Mouse (Mus musculus) hindbrain, embryonic 15.5 days (tissue): ENCODE measurements at regions not wholly inside any gene's neighbourhood (a gene's known extent, or its start where the extent isn't known, plus 50 kb on each side); places are given as distances from the start of the nearest gene placed in this dataset.

ENCODE experiments used
- ATAC-seq: fragments of 200-750 bp; cut with Nextera tagmentation; 2 replicates; pipeline ENCODE4 v1.8.0; 2017; ENCODE audit warnings: low read depth, moderate number of reproducible peaks, moderate TSS enrichment; ENCODE audit not compliant: low FRiP score
- H3K27ac ChIP-seq: fragments of 300-500 bp; sonication (generic); replicated peaks from 2 replicates; pipeline ENCODE4 v1.5.1; 2015; ENCODE audit warnings: mild to moderate bottlenecking, inconsistent platforms
- H3K27me3 ChIP-seq: fragments of 300-500 bp; sonication (generic); 2 replicates; pipeline ENCODE4 v1.6.1; 2015; ENCODE audit warnings: control low read depth, inconsistent platforms
- H3K36me3 ChIP-seq: fragments of 300-500 bp; sonication (generic); 2 replicates; pipeline ENCODE4 v1.6.1; 2015; ENCODE audit warnings: control low read depth, inconsistent platforms
- H3K4me1 ChIP-seq: fragments of 300-500 bp; sonication (generic); replicated peaks from 2 replicates; pipeline ENCODE4 v1.6.1; 2015; ENCODE audit warnings: control low read depth, inconsistent platforms
- H3K4me2 ChIP-seq: fragments of 300-500 bp; sonication (generic); 2 replicates; pipeline ENCODE4 v1.6.1; 2015; ENCODE audit warnings: moderate library complexity, mild to moderate bottlenecking, inconsistent platforms
- H3K4me3 ChIP-seq: fragments of 300-500 bp; sonication (generic); 2 replicates; pipeline ENCODE4 v1.5.1; 2015; ENCODE audit warnings: mild to moderate bottlenecking, inconsistent platforms
- H3K9ac ChIP-seq: fragments of 300-500 bp; sonication (generic); 2 replicates; pipeline ENCODE4 v1.6.1; 2015; ENCODE audit warnings: inconsistent platforms
- H3K9me3 ChIP-seq: fragments of 300-500 bp; sonication (generic); 2 replicates; pipeline ENCODE4 v1.6.1; 2016; ENCODE audit warnings: control low read depth, inconsistent platforms
- WGBS: fragments of 180-500 bp; shearing (Covaris S2); methylation state at CpG from one replicate; pipeline ENCODE4 v1.1.7; 2015; 5-methylcytosine and 5-hydroxymethylcytosine counted together

DNA sequence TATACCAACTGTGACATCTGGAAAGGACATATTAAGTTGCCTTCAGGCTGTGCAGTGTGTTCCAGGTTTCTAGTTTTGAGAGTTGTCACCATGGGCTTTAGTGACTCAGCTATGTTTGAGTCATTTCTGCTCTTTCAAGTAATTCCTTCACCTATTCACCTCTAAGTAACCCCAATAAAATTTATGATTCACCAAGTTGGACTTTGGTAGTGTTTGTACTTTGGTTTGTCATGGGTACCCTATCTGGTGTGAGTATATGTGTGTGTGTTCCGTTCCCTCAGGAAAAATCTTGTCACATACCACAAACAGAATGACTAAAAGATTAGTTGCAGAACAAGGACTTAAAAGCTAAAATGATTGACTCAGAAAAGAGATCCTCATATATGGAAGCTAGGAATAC is 76.8 kb upstream of the Crbn start:
- no peak for ATAC-seq
- WGBS, result 96% methylated on average over 1 of the region's 1 CpGs

DNA sequence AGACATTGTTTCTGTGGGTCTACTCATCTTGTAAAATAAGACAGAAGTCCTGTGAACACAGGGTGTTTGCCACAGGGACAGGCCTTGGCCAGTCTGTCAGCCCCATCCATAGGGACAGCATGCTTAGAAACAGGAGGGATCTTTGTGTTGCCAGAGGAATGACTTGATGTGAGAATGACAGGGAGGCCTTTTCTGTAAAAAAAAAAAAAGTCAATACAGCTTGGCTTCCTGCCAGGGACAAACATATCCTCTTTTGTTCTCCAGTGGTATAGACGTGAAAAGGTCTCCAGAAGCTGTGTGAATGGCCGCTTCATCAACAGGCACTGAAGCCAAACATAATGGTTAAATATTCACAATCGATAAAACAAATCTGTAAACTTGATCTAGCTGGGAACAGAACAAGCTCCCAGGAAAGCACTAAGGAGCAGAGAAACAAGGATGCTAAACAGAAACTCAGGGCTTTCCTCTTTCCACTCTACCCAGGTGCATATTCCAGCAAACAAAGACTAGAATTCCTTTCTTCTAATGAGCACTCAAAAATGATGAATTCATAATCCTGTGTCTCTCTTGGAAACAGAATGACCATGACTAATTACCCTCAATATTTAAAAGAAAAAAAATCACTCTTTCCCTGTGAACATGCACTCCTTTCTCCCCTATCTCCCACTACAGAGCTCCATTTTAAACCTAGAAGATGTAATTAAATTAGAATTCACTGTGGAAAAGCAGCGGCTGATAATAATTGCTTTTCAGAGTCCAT is 92.2 kb upstream of the Crbn start:
- Histone ChIP-seq H3K4me1 (peaks cover 9% of the 10 kb centered on the region; the same call in 1 of the 2 replicates), H3K27ac (peak overlapping the region; percentile 62), H3K4me3 (no peak overlapping the region), H3K9ac (no peak overlapping the region), H3K27me3 (no peaks in the 10 kb centered on the region), H3K4me2 (no peak overlapping the region), H3K9me3 (no peaks in the 10 kb centered on the region), H3K36me3 (no peaks in the 10 kb centered on the region)
- WGBS, result 16% methylated on average over 4 of the region's 4 CpGs
- peak; percentile 84 for ATAC-seq

More for the DNA sequence above, 76.8 kb upstream of the Crbn start:
- H3K9ac ChIP-seq, result no peak overlapping the region
- no peaks in the 10 kb centered on the region for H3K36me3 ChIP-seq
- H3K27ac ChIP-seq, result no peak overlapping the region
- no peak overlapping the region for H3K4me2 ChIP-seq
- H3K4me3 ChIP-seq, result no peak overlapping the region
- H3K9me3 ChIP-seq, result no peaks in the 10 kb centered on the region
- H3K4me1 ChIP-seq, result no peaks in the 10 kb centered on the region
- no peaks in the 10 kb centered on the region for H3K27me3 ChIP-seq

DNA sequence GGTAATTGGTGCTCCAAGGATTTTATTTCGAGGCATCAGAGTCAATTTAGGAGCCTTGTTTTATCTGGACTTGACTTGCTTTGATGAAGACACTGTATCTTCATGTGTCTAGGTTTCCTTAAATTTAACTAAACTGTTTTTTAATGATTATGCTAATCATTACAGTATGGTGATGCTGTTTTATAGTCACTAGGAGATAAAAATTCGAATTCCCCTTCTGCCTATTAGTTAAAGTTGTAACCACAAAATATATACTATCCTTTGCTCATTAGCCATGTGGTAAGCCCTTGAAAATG is 92.7 kb upstream of the Crbn start:
- ATAC-seq, result no peak
- H3K27ac ChIP-seq, result no peak overlapping the region
- WGBS, result 33% methylated on average over 2 of the region's 2 CpGs

DNA sequence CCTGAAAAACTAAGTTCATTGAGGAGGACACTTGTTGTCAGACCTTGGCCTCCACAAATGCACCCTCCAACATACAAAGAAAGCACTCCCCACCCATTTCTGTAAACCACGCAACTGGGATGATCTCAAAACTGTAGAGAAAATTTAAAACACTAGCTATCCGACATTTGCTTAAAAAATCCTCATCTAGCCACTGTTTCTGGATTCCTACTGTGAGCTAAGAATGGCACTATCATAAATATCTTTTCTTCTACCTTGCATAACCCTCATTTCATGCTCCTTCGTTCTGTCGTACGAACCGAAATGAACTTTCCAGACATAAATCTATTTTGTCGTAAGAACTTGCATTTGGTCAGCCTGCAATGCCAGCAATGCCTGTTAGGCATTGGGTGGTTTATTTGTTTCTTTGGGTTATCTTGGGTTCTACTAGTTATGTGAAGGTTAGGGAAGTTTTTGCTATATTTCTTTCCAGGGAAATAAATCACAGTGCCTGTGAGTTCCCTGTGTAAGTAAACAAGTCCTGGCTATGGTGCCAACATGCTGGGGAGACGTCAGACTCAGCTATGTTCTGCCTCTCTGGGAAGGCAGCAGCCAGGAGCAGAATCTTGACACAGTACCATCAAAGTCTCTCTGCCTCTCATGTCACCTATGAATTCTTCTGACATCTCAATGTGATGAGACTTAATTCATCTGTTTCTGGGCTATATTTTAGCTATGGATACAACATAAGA is 104.2 kb upstream of the Crbn start:
- H3K27me3 ChIP-seq, result no peaks in the 10 kb centered on the region
- no peaks in the 10 kb centered on the region for H3K36me3 ChIP-seq
- H3K9ac ChIP-seq, result no peak overlapping the region
- 90% methylated on average over 8 of the region's 8 CpGs for WGBS
- no peaks in the 10 kb centered on the region for H3K9me3 ChIP-seq
- H3K4me1 ChIP-seq, result no peaks in the 10 kb centered on the region
- no peak overlapping the region for H3K4me3 ChIP-seq
- ATAC-seq, result no peak
- no peak overlapping the region for H3K4me2 ChIP-seq
- no peak overlapping the region for H3K27ac ChIP-seq

More for the DNA sequence above, 92.7 kb upstream of the Crbn start:
- no peak overlapping the region for H3K4me2 ChIP-seq
- H3K9me3 ChIP-seq, result no peaks in the 10 kb centered on the region
- peaks cover 9% of the 10 kb centered on the region; the same call in 1 of the 2 replicates for H3K4me1 ChIP-seq
- H3K36me3 ChIP-seq, result no peaks in the 10 kb centered on the region
- H3K4me3 ChIP-seq, result no peak overlapping the region
- H3K9ac ChIP-seq, result no peak overlapping the region
- no peaks in the 10 kb centered on the region for H3K27me3 ChIP-seq

DNA sequence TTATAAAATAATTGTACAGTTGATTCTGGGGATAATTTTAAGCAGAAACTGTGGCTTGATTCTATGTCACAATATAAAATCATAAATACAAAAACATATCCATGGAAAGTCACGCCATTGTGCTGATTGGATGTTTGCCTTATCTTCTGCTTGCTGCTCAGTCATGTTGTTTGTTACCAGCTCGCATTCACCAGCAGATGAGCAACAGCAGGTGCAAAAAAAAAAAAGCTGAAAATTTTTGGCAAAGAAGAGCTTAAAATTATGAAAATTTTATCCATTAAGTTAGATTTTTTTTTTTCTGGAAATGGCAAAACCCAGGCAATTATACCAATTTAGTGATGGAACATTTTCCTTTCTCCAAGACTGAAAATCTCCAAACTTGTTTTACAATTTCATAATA is 115.2 kb upstream of the Crbn start:
- Histone ChIP-seq H3K9me3 (no peaks in the 10 kb centered on the region), H3K27me3 (no peaks in the 10 kb centered on the region), H3K4me2 (no peak overlapping the region), H3K4me3 (no peak overlapping the region), H3K4me1 (no peaks in the 10 kb centered on the region), H3K27ac (no peak overlapping the region), H3K36me3 (no peaks in the 10 kb centered on the region), H3K9ac (no peak overlapping the region)
- no peak for ATAC-seq
- WGBS, result 90% methylated on average over 2 of the region's 2 CpGs

DNA sequence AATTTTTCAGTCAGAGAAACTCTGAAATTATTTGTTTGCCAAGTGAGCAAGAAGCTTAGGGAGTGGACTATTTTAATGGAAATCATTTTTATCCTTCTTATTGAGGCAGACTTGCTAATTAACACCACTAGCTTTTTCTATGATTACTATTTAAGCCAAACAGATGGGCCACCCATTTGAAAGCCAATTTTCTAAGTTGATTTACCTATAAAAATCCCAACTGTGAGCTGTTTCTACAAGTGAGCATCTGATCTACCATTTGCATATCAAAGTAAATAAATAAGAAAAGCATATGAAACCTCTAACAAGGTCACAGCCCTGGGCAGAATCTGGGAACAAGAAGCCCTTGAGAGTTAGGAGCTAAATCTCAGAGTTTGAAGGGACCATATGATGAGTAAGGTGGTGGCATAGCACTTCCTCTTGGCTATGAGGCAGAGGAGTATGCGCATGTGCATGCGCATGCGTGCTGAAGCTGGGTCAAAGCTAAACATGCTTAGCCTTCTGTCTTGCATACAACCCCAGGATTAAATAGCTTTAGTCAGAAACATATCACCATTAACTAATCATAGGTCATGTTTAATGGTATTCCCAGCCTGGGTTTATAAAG is 116.9 kb upstream of the Crbn start:
- H3K27me3 ChIP-seq, result no peaks in the 10 kb centered on the region
- no peaks in the 10 kb centered on the region for H3K9me3 ChIP-seq
- no peaks in the 10 kb centered on the region for H3K36me3 ChIP-seq
- no peak overlapping the region for H3K9ac ChIP-seq
- 89% methylated on average over 3 of the region's 3 CpGs for WGBS
- no peak overlapping the region for H3K4me2 ChIP-seq
- H3K27ac ChIP-seq, result no peak overlapping the region
- H3K4me3 ChIP-seq, result no peak overlapping the region
- no peak for ATAC-seq
- no peaks in the 10 kb centered on the region for H3K4me1 ChIP-seq

DNA sequence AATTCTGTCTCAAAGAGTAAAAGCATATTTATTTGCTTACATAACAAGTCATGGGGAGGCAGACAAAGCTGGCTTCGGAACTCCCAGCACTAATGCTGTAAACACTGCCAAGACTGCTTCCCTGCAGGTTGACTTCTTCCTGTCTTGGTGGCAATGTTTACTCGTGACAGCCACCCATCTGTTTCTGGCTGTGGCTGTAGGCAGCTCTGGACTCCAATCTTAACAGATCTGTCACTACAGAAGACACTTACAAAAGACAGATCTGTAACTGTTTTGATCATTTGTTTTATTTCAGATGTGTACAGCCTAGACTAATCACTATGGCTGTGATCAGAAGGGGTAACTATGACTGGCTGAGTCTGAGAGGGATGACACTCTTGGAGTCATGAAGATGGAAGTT is 121.1 kb upstream of the Crbn start:
- Histone ChIP-seq H3K4me1 (no peaks in the 10 kb centered on the region), H3K4me2 (no peak overlapping the region), H3K9ac (no peak overlapping the region), H3K9me3 (no peaks in the 10 kb centered on the region), H3K27ac (no peak overlapping the region), H3K27me3 (no peaks in the 10 kb centered on the region), H3K4me3 (no peak overlapping the region), H3K36me3 (no peaks in the 10 kb centered on the region)
- no peak for ATAC-seq
- 57% methylated on average over 2 of the region's 2 CpGs for WGBS

DNA sequence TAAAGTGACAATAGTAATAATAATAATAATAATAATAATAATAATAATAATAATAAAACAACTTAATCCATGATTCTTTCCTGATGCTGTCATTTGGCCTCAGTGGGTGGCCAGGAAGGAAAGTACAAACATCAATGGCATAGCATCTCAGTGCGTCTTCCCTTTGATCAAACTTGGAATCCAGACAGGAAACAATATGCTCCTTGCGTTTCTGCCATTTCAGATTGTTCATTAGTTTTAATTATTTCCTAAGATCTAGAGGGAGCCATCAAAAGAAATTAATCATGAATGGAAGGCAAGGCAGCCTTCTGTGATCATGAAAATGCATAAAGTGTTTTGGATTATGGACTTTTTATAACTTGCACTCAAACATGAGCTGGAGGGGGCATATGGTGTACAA is 125.6 kb upstream of the Crbn start:
- WGBS, result 61% methylated on average over 2 of the region's 2 CpGs

DNA sequence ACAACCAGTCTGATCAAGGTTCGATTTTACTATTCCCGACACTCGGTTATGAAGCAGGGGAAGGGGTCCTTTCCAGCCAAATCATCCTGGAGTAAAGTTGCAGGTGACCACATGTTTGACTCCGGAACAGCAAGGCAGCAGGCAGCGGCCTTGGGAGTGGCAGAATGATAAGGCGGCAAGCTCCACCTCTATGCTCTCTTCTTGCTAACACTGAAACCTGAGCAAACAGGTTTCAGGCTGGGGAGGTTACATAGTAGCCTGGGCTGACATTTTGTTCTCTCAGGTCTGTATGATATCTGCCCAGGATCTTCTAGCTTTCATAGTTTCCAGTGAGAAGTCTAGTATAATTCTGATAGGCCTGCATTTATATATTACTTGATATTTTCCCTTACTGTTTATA is 133.7 kb upstream of the Crbn start:
- H3K36me3 ChIP-seq, result no peaks in the 10 kb centered on the region
- no peak for ATAC-seq
- no peak overlapping the region for H3K4me2 ChIP-seq
- H3K27ac ChIP-seq, result no peak overlapping the region
- H3K27me3 ChIP-seq, result no peaks in the 10 kb centered on the region
- H3K9ac ChIP-seq, result no peak overlapping the region
- WGBS, result 91% methylated on average over 6 of the region's 6 CpGs
- no peaks in the 10 kb centered on the region for H3K9me3 ChIP-seq
- no peaks in the 10 kb centered on the region for H3K4me1 ChIP-seq
- no peak overlapping the region for H3K4me3 ChIP-seq

More for the DNA sequence above, 125.6 kb upstream of the Crbn start:
- H3K27ac ChIP-seq, result no peak overlapping the region
- no peaks in the 10 kb centered on the region for H3K4me1 ChIP-seq
- no peak overlapping the region for H3K4me2 ChIP-seq
- H3K9me3 ChIP-seq, result no peaks in the 10 kb centered on the region
- H3K9ac ChIP-seq, result no peak overlapping the region
- no peak for ATAC-seq
- no peaks in the 10 kb centered on the region for H3K36me3 ChIP-seq
- no peaks in the 10 kb centered on the region for H3K27me3 ChIP-seq
- no peak overlapping the region for H3K4me3 ChIP-seq

DNA sequence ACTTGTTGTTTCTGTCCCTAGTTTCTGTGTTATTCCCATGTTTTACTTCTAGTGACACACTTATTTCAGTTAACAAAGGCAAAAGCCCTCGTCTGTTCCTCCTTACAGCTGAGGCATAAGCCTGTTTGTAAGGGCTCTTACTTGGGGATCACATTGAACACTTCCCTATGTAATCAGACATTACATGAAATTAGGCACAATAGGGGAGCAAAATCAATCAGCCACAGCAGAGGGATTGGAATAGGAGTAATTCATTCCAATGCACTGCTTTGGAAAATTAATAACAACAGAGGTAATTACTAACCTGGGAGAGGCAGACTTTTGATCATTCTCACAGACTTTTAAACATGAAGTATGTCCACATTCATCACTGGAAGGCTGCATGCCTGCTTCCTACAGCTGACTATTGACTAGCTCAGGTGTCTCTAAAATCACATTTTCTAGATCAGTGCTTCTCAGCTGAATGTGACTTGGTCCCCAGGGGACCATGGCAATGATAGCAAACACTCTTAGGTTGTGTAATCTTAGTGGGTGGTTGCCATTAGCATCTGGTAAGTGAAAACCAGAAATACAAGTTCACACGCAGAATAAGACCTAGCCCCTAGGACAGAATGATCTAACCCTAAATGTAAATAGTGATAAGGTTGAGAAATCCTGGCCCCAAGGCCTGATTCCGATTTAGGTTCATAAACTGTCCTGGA is 146.5 kb upstream of the Crbn start:
- WGBS, result 62% methylated on average over 3 of the region's 3 CpGs
- Histone ChIP-seq H3K9ac (no peak overlapping the region), H3K27me3 (no peaks in the 10 kb centered on the region), H3K27ac (no peak overlapping the region), H3K4me2 (no peak overlapping the region), H3K9me3 (no peaks in the 10 kb centered on the region), H3K4me1 (no peaks in the 10 kb centered on the region), H3K4me3 (no peak overlapping the region), H3K36me3 (no peaks in the 10 kb centered on the region)
- ATAC-seq, result no peak

DNA sequence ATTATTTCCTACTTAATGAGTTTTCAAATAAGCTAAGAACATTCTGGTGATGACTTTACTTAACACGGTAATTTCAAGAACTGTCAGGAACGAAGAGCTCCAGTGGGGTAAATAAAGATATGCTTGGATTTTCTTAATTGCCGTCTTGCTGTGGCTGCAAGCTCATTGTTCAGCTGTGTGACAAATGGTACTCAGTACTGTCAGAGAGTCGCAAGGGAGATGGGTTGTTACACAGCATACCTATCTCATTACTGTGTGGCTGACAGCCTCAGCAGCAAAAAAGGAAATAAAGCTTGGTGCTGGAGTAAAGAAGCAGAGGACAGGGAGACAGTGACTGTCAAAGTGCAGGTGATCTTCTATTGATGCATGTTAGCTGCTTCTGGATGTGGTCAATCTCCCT is 151.0 kb upstream of the Crbn start:
- Histone ChIP-seq H3K9ac (no peak overlapping the region), H3K4me3 (no peak overlapping the region), H3K27ac (no peak overlapping the region), H3K27me3 (no peaks in the 10 kb centered on the region), H3K4me1 (no peaks in the 10 kb centered on the region), H3K4me2 (no peak overlapping the region), H3K36me3 (no peaks in the 10 kb centered on the region), H3K9me3 (no peaks in the 10 kb centered on the region)
- no peak; the same call in 1 of the 2 replicates for ATAC-seq
- 39% methylated on average over 4 of the region's 4 CpGs for WGBS

DNA sequence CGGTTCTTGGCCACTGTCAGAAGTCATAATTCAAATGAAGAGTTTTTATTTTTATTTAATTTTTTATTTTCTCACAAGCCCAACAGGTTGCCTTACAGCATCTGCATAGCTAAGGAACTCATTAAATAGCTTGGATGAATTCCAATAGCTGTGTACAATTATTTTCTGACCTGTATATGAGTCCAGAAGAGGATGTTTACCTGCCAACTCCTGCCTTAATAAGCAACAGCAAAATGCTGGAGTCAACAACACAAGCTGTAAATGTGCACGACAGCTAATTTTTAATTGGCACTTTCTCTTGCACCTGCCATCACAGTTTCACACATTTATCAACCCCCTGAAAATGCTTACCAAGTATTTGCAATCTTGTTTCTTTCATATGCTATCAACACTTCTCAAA is 161.4 kb upstream of the Crbn start:
- H3K27ac ChIP-seq, result no peak overlapping the region
- H3K9ac ChIP-seq, result no peak overlapping the region
- WGBS, result 82% methylated on average over 2 of the region's 2 CpGs
- no peaks in the 10 kb centered on the region for H3K4me1 ChIP-seq
- H3K27me3 ChIP-seq, result no peaks in the 10 kb centered on the region
- no peak for ATAC-seq
- no peak overlapping the region for H3K4me3 ChIP-seq
- H3K9me3 ChIP-seq, result no peaks in the 10 kb centered on the region
- no peaks in the 10 kb centered on the region for H3K36me3 ChIP-seq
- H3K4me2 ChIP-seq, result no peak overlapping the region
